Mouse (Mus musculus) midbrain, embryonic 11.5 days (tissue): ENCODE measurements around the gene Pstpip1. TPM values are rescaled to one million over a fixed set of nuclear protein-coding genes. Genes with fewer than 3 reads are reported as not detected.

ENCODE experiments used
- ATAC-seq: fragments of 200-750 bp; cut with Nextera tagmentation; 2 replicates; pipeline ENCODE4 v1.8.0; 2017; ENCODE audit warnings: moderate TSS enrichment, moderate library complexity; ENCODE audit not compliant: low FRiP score
- DNase-seq: peaks from one replicate; pipeline ENCODE4 v3.0.0; 2015; ENCODE audit warnings: low spot score; ENCODE audit errors: missing footprints
- H3K27ac ChIP-seq: fragments of 300-500 bp; sonication (generic); 2 replicates; pipeline ENCODE4 v1.5.1; 2014; ENCODE audit warnings: low read depth, low read length
- H3K27me3 ChIP-seq: fragments of 300-500 bp; sonication (generic); 2 replicates; pipeline ENCODE4 v1.6.1; 2014; ENCODE audit warnings: mild to moderate bottlenecking, low read length, moderate library complexity, mixed read lengths; ENCODE audit not compliant: control insufficient read depth, insufficient read depth
- H3K36me3 ChIP-seq: fragments of 300-500 bp; sonication (generic); 2 replicates; pipeline ENCODE4 v1.6.1; 2014; ENCODE audit warnings: mild to moderate bottlenecking, low read length, moderate library complexity, mixed read lengths; ENCODE audit not compliant: control insufficient read depth, insufficient read depth
- H3K4me1 ChIP-seq: fragments of 300-500 bp; sonication (generic); 2 replicates; pipeline ENCODE4 v1.6.1; 2014; ENCODE audit warnings: low read length; ENCODE audit not compliant: control insufficient read depth, insufficient read depth
- H3K4me2 ChIP-seq: fragments of 300-500 bp; sonication (generic); 2 replicates; pipeline ENCODE4 v1.6.1; 2014; ENCODE audit warnings: mild to moderate bottlenecking, moderate library complexity
- H3K4me3 ChIP-seq: fragments of 300-500 bp; sonication (generic); 2 replicates; pipeline ENCODE4 v1.5.1; 2014; ENCODE audit warnings: low read depth, low read length
- H3K9ac ChIP-seq: fragments of 300-500 bp; sonication (generic); 2 replicates; pipeline ENCODE4 v1.6.1; 2014; ENCODE audit warnings: low read length
- H3K9me3 ChIP-seq: fragments of 300-500 bp; sonication (generic); 2 replicates; pipeline ENCODE4 v1.6.1; 2016; ENCODE audit warnings: low read length; ENCODE audit not compliant: control insufficient read depth
- WGBS: fragments of 180-500 bp; shearing (Covaris S2); extraction: QIAGEN DNeasy Blood & Tissue Kit; methylation state at CpG from one replicate; pipeline ENCODE4 v1.1.7; 2014; 5-methylcytosine and 5-hydroxymethylcytosine counted together
- polyA plus RNA-seq: library from polyadenylated mRNA; unstranded; fragments of >200 nt; fragmentation: Nextera tagmentation; extraction: Ambion mirVana; gene quantifications from 2 replicates; pipeline ENCODE4 v1.2.1, GENCODE M21; 2014

Gene Pstpip1
- polyA plus RNA-seq, result 0.33 TPM in 1 of 2 replicates, not detected in the other

DNA sequence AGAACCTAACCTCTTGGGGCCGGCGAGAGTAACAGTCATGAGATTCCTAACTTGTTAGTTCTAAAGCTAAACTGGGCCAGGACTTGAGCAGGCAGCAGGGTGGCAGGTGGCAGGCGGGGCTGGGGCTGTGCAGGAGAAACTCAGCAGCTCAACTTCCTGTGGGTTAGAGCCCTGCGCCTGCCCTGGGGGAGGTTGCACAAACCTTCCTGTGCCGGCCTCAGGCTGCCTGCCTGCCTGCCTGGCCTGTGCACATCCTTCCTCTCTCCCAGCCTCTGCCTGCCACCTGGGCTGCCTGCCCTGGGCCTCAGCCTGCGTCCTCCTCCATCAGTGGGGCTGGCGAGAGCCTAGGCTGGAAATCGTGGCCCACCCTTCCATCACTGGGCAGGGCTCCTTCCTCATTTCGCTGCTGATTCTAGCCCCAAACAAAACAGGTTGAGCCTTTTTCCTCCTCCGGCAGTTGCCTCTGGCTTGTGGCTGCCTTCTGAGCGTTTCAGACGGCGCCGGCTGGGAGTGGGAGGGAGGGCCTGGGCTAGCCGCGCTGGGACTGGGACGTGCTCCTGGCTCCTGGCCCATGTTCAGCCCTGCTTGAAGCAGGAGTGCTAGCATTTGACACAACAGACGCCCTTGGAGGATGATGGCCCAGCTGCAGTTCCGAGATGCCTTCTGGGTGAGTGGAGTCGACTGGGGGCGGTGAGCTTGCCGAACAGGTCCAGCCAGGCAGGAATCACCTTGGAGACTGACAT lies at the start of gene Pstpip1:
Gene Pstpip1, plus strand, starts transcription at position 185 of the 743 bp plus-strand sequence.
- no peaks in the 10 kb centered on the region for H3K4me1 ChIP-seq
- H3K27ac ChIP-seq, result no peak within 1 kb of the TSS
- WGBS, result 43% methylated on average over 22 of the region's 22 CpGs
- H3K4me3 ChIP-seq, result no peak within 1 kb of the TSS
- H3K9ac ChIP-seq, result no peak within 1 kb of the TSS
- no peaks in the 10 kb centered on the region for H3K27me3 ChIP-seq
- DNase-seq, result no peak
- no peak within 1 kb of the TSS for H3K4me2 ChIP-seq
- H3K9me3 ChIP-seq, result no peaks in the 10 kb centered on the region
- ATAC-seq, result 0 out of 2 replicates have a peak, but pooled peaks have one; percentile 19
- H3K36me3 ChIP-seq, result no peaks in the 10 kb centered on the region

DNA sequence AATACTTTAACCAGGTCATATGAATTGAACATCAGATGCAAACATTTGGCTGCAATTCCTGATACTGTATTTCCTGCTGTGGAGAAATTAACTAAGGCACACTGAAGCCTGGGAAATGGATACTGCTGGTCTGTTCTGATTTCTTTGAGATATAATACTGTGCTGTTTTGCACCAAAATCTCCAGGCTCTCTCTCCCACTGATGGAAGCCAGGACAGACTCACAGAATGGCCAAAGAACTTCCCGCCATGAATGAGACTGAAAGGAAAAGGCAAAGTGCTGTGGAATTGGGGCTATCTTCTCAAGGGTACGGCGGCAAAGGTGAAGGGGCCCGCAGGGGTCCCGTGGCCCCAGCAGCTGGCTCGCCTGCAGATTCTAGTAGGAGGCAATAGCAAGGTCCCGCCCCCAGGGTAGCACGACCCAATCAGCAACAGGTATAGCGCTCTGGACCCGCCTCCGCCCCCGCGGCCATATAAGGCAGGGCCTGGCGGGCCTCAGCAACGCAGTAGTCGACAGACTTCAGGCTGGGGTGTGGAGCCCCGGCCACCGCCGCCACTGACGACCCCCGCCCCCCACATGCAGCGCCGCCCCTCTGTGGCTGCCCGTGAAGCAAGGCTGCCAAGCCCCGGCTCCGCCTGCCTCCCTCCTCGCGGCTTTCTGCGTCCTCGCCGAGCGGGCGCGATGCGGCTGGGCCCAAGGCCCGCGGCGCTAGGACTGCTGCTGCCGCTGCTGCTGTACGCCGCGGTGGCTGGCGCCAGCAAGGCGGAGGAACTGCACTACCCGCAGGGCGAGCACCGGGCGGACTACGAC lies 48.2 kb upstream of the Pstpip1 start, which contains the start of gene Rcn2:
Gene Rcn2, plus strand, starts transcription at position 474 of the 809 bp plus-strand sequence.
- H3K9me3 ChIP-seq, result no peaks in the 10 kb centered on the region
- WGBS, result under 1% methylated on average over 49 of the region's 49 CpGs
- H3K27ac ChIP-seq, result peak within 1 kb of the TSS; percentile 71
- no peaks in the 10 kb centered on the region for H3K27me3 ChIP-seq
- H3K4me2 ChIP-seq, result peak within 1 kb of the TSS; percentile 54
- DNase-seq (peak; percentile 100), ATAC-seq (peak; percentile 100)
- H3K36me3 ChIP-seq, result peaks cover 5% of the 10 kb centered on the region
- peak within 1 kb of the TSS; percentile 64 for H3K4me3 ChIP-seq
- H3K4me1 ChIP-seq, result peaks cover 10% of the 10 kb centered on the region
- H3K9ac ChIP-seq, result peak within 1 kb of the TSS; percentile 94

DNA sequence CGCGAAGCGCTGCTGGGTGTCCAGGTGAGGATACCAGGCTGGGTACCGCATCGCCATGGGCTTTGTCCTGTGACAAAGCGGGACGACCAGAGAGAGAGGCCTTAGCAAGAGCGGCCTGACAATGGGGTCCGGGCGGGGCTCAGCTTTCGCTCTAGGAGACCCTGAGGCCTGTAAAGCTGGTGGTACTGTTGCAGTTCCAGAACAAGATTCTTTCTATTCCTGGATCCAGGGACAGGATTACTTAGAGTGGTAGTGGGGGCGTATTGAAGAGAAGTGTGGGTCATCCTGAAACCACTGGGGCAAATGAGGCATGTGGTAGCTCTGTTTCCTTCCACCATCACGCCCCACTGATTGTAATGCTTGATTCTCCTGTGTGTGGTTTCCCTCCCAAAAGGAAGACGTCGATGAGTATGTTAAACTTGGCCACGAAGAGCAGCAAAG lies 47.6 kb upstream of the Pstpip1 start:
- no peaks in the 10 kb centered on the region for H3K27me3 ChIP-seq
- DNase-seq, result no peak
- H3K4me2 ChIP-seq, result peak overlapping the region; percentile 54
- H3K4me1 ChIP-seq, result peaks cover 10% of the 10 kb centered on the region
- peak overlapping the region; percentile 94 for H3K9ac ChIP-seq
- H3K36me3 ChIP-seq, result peaks cover 5% of the 10 kb centered on the region
- H3K9me3 ChIP-seq, result no peaks in the 10 kb centered on the region
- WGBS, result under 1% methylated on average over 16 of the region's 16 CpGs
- H3K4me3 ChIP-seq, result peak overlapping the region; percentile 64
- H3K27ac ChIP-seq, result peak overlapping the region; percentile 71
- ATAC-seq, result no peak; the same call in none of the 2 replicates

DNA sequence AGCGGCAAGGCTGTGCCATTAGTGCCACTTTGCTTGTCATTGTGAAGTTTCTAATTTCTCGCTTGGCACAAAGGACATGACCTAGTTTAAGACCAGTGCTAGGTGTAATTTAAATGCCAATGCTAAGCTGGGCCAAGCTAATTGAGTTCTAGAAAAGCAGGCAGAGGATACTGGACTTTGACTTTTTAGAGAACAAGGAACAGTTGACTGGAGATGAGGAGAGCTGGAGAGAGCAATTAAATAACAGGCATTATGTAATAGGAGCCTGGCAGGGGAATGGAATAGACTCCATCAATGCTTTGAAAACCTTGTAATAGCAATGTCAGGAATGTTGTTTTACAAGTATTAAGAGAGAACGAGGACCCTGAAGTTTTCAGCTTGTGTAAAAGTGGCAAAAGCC lies 36.0 kb upstream of the Pstpip1 start:
- no peaks in the 10 kb centered on the region for H3K9me3 ChIP-seq
- no peak overlapping the region for H3K4me3 ChIP-seq
- H3K27ac ChIP-seq, result no peak overlapping the region
- no peak overlapping the region for H3K4me2 ChIP-seq
- no peaks in the 10 kb centered on the region for H3K4me1 ChIP-seq
- no peaks in the 10 kb centered on the region for H3K27me3 ChIP-seq
- ATAC-seq (no peak), DNase-seq (no peak)
- no peak overlapping the region for H3K9ac ChIP-seq
- H3K36me3 ChIP-seq, result peaks cover 13% of the 10 kb centered on the region; the same call in 1 of the 2 replicates
- WGBS, result 90% methylated on average over 3 of the region's 3 CpGs

DNA sequence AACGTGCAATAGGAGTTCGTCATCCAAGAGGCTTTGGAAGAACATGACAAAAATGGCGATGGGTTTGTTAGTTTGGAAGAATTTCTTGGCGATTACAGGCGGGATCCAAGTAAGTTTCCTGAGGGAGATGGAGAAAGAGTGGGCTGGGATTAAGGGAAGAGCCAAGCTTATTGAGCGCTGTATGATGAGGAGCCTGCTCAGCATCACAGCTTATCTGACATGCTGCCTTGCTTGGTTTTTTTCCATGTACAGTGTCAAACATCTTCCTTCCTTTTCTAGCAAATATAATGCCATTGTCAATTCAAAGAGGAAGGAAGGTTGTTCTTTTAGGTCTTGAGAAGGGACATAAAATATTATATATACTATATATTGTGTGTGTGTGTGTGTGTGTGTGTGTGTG lies 33.6 kb upstream of the Pstpip1 start:
- H3K27ac ChIP-seq, result no peak overlapping the region
- H3K27me3 ChIP-seq, result no peaks in the 10 kb centered on the region
- H3K4me3 ChIP-seq, result no peak overlapping the region
- no peaks in the 10 kb centered on the region for H3K9me3 ChIP-seq
- peaks cover 20% of the 10 kb centered on the region for H3K36me3 ChIP-seq
- ATAC-seq (no peak), DNase-seq (peak; percentile 76)
- H3K4me2 ChIP-seq, result no peak overlapping the region
- no peaks in the 10 kb centered on the region for H3K4me1 ChIP-seq
- no peak overlapping the region for H3K9ac ChIP-seq
- WGBS, result 95% methylated on average over 6 of the region's 6 CpGs

GRCm38 (mm10) chr9:56062336-56062735 lies 27.4 kb upstream of the Pstpip1 start:
- no peak for DNase-seq
- Histone ChIP-seq H3K9me3 (no peaks in the 10 kb centered on the region), H3K27me3 (no peaks in the 10 kb centered on the region), H3K4me3 (no peak overlapping the region), H3K36me3 (peaks cover 21% of the 10 kb centered on the region), H3K4me1 (no peaks in the 10 kb centered on the region), H3K4me2 (no peak overlapping the region), H3K9ac (no peak overlapping the region), H3K27ac (no peak overlapping the region)
- ATAC-seq, result no peak
- 94% methylated on average over 5 of the region's 5 CpGs for WGBS

- no peak overlapping the region for H3K4me2 ChIP-seq
- H3K4me3 ChIP-seq, result no peak overlapping the region
- no peaks in the 10 kb centered on the region for H3K9me3 ChIP-seq
- H3K27ac ChIP-seq, result no peak overlapping the region
- no peaks in the 10 kb centered on the region for H3K4me1 ChIP-seq
- no peak for DNase-seq
- WGBS, result 85% methylated on average over 3 of the region's 3 CpGs
- no peak overlapping the region for H3K9ac ChIP-seq
- H3K27me3 ChIP-seq, result no peaks in the 10 kb centered on the region
- peaks cover 21% of the 10 kb centered on the region for H3K36me3 ChIP-seq
- no peak for ATAC-seq
Measured at GRCm38 (mm10) chr9:56065011-56065410, 24.8 kb upstream of the Pstpip1 start.

GRCm38 (mm10) chr9:56067964-56068363 lies 21.8 kb upstream of the Pstpip1 start:
- Histone ChIP-seq H3K9me3 (no peaks in the 10 kb centered on the region), H3K4me1 (no peaks in the 10 kb centered on the region), H3K4me3 (no peak overlapping the region), H3K9ac (no peak overlapping the region), H3K27me3 (no peaks in the 10 kb centered on the region), H3K36me3 (peaks cover 4% of the 10 kb centered on the region; the same call in 1 of the 2 replicates), H3K4me2 (no peak overlapping the region), H3K27ac (no peak overlapping the region)
- WGBS, result 89% methylated on average over 4 of the region's 4 CpGs
- ATAC-seq, result no peak
- no peak for DNase-seq

DNA sequence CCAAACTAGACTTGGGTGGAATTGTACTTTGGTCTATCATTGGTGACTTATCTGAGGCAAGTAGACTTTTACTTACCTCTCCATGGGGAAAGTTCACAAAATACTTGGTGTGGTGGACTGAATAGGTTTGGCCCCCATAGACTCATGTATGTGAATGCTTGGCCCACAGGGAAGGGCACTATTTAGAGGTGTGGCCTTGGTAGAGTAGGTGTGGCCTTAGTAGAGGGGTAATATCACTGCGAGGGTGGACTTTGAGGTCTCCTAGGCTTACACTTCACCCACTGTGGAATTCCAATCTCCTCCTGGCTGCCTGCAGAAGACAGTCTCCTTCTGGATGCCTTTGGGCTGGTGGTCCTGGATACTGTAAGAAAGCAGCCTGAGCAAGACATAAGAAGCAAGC lies 21.1 kb upstream of the Pstpip1 start:
- H3K9me3 ChIP-seq, result no peaks in the 10 kb centered on the region
- H3K9ac ChIP-seq, result no peak overlapping the region
- no peak overlapping the region for H3K4me2 ChIP-seq
- H3K27ac ChIP-seq, result no peak overlapping the region
- no peaks in the 10 kb centered on the region for H3K4me1 ChIP-seq
- no peak for DNase-seq
- no peaks in the 10 kb centered on the region for H3K27me3 ChIP-seq
- no peak for ATAC-seq
- H3K4me3 ChIP-seq, result no peak overlapping the region
- WGBS, result 88% methylated on average over 1 of the region's 1 CpGs
- 0 out of 2 replicates have a peak, but pooled peaks cover 3% of the 10 kb centered on the region for H3K36me3 ChIP-seq
